Mouse (Mus musculus) heart, embryonic 15.5 days (tissue): ENCODE measurements around the gene Wdfy3. TPM values are rescaled to one million over a fixed set of nuclear protein-coding genes. Genes with fewer than 3 reads are reported as not detected.

Experiments used
- ATAC-seq: fragments of 200-750 bp; cut with Nextera tagmentation; replicated peaks from 2 replicates; pipeline ENCODE4 v1.8.0; 2017; ENCODE audit warnings: low read depth, moderate TSS enrichment; ENCODE audit not compliant: insufficient number of reproducible peaks, insufficient read depth, low FRiP score
- H3K27ac ChIP-seq: fragments of 300-500 bp; sonication (generic); 2 replicates; pipeline ENCODE4 v1.5.1; 2015; ENCODE audit warnings: mild to moderate bottlenecking, inconsistent platforms
- H3K27me3 ChIP-seq: fragments of 300-500 bp; sonication (generic); 2 replicates; pipeline ENCODE4 v1.6.1; 2015; ENCODE audit warnings: inconsistent platforms
- H3K36me3 ChIP-seq: fragments of 300-500 bp; sonication (generic); 2 replicates; pipeline ENCODE4 v1.6.1; 2015; ENCODE audit warnings: mild to moderate bottlenecking, inconsistent platforms
- H3K4me1 ChIP-seq: fragments of 300-500 bp; sonication (generic); replicated peaks from 2 replicates; pipeline ENCODE4 v1.6.1; 2015; ENCODE audit warnings: inconsistent platforms
- H3K4me2 ChIP-seq: fragments of 300-500 bp; sonication (generic); 2 replicates; pipeline ENCODE4 v1.6.1; 2015; ENCODE audit warnings: inconsistent platforms, mild to moderate bottlenecking, moderate library complexity
- H3K4me3 ChIP-seq: fragments of 300-500 bp; sonication (generic); 2 replicates; pipeline ENCODE4 v1.5.1; 2015; ENCODE audit warnings: mild to moderate bottlenecking, inconsistent platforms
- H3K9ac ChIP-seq: fragments of 300-500 bp; sonication (generic); 2 replicates; pipeline ENCODE4 v1.6.1; 2015; ENCODE audit warnings: mild to moderate bottlenecking, inconsistent platforms
- H3K9me3 ChIP-seq: fragments of 300-500 bp; sonication (generic); replicated peaks from 2 replicates; pipeline ENCODE4 v1.6.1; 2016; ENCODE audit warnings: inconsistent platforms
- WGBS: fragments of 180-500 bp; shearing (Covaris S2); methylation state at CpG from one replicate; pipeline ENCODE4 v1.1.7; 2015; ENCODE audit warnings: mixed read lengths; 5-methylcytosine and 5-hydroxymethylcytosine counted together
- polyA plus RNA-seq: library from polyadenylated mRNA; unstranded; fragments of >200 nt; fragmentation: Nextera tagmentation; extraction: Ambion mirVana; gene quantifications from 2 replicates; pipeline ENCODE4 v1.2.1, GENCODE M21; 2015

The Wdfy3 gene
- polyA plus RNA-seq, 1 experiment from 2014 or later = 8.7 TPM

DNA sequence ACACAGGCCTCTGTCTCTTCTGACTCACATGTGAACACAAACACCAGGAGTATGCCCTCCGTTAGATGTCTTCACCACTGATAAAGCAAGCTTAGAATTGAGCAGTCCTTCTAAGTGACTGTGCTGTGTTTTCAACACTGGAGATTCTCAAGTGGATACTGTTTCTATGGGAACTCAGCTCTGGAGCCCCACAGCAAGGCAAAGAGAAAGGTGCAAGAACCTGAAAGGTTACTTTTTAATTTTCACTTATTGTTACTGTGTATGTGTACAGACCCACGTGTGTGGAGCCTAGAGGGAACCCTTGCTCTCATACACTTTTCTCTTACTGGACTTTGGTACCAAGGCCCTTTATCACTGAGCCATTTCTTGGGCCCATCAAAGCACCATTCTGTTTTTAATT lies 203.0 kb downstream of the Wdfy3 start:
- 71% methylated on average over 2 of the region's 2 CpGs for WGBS

DNA sequence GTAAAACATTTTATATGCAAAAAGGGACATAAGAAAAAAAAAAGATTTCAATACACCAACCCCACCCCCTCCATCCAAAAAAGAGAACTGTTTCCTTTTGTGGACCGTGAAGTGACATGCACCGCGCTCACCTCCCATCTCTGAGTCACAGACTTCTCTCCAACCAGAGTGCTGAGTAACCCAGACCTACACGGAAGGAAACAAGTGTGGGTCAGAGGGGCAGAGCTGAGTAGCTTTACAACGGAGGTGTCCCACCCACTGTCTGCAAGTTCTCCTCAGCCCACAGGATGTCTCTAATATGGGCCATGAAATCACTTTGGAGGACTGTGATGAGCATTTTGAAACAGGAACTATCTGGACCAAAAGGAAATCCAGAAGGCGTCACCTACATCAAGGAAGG lies 205.8 kb downstream of the Wdfy3 start:
- no peak for ATAC-seq
- no peak overlapping the region for H3K27ac ChIP-seq
- peaks cover 83% of the 10 kb centered on the region for H3K36me3 ChIP-seq
- no peak overlapping the region for H3K4me3 ChIP-seq
- H3K9me3 ChIP-seq = no peaks in the 10 kb centered on the region
- H3K27me3 ChIP-seq = no peaks in the 10 kb centered on the region
- no peak overlapping the region for H3K9ac ChIP-seq
- H3K4me2 ChIP-seq = no peak overlapping the region
- H3K4me1 ChIP-seq = no peaks in the 10 kb centered on the region
- 85% methylated on average over 6 of the region's 6 CpGs for WGBS

More for the DNA sequence above, 203.0 kb downstream of the Wdfy3 start:
- Histone ChIP-seq H3K27me3 (no peaks in the 10 kb centered on the region), H3K27ac (no peak overlapping the region), H3K36me3 (peaks cover 85% of the 10 kb centered on the region), H3K4me2 (no peak overlapping the region), H3K4me1 (no peaks in the 10 kb centered on the region), H3K4me3 (no peak overlapping the region), H3K9ac (no peak overlapping the region), H3K9me3 (no peaks in the 10 kb centered on the region)
- no peak for ATAC-seq

DNA sequence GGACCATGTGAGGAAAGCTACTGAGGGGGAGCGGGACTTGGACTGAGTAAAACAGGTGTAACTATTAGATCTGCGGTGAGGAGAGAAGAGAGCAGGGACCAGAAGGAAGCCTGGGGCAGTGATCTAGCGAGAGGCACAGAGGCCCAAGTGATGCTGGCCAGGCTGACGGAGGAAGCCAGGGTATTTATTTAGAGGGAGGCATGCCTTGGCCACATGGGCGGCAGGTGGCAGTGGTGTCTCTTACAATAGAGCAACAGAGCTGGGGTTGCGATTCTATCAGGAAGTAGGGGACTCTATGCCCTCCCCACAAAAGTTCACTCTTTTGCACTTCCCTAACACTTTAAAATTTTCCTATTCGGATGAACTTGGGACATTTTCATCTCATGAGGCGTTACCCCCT lies 207.1 kb downstream of the Wdfy3 start:
- Histone ChIP-seq H3K4me3 (no peak overlapping the region), H3K27ac (no peak overlapping the region), H3K9ac (no peak overlapping the region), H3K27me3 (no peaks in the 10 kb centered on the region), H3K36me3 (peaks cover 85% of the 10 kb centered on the region), H3K4me2 (no peak overlapping the region), H3K9me3 (no peaks in the 10 kb centered on the region), H3K4me1 (no peaks in the 10 kb centered on the region)
- ATAC-seq = no peak
- WGBS = 89% methylated on average over 8 of the region's 8 CpGs

DNA sequence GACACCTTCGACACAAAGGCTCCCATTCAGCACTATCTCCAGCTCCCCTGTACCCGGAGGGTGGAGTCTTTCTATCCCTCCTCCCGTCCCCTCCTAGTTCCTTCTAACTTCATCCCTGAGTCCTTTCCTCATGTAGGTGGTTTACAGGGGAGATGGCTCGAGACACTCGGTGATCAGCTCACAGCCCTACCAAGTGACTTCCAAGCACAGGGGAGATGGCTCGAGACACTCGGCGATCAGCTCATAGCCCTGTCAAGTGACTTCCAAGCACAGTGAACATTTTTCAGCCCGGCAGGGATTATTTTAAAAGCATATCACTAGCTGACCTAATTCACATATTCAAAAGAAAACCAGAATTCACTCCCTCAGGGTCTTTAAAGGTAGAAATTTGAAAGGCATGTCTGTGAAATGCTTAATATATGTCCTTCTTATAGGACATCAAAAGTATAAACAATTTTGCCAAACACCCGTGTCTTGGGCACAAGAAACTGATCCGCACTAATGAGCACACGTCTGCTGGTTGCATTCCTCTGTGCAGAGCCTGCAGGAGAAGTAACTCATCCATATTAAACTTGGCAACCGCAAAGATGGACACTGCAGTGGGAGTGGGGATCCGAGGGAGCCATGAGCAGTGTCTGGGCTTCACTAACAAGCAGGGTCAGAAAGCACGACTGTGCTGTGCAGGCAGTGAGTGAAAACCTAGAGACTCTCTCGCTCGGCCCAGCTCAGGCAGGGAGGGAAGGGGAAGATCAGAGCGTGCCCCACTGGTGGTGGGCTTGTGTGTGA lies 207.7 kb downstream of the Wdfy3 start:
- ATAC-seq = no peak
- Histone ChIP-seq H3K4me1 (no peaks in the 10 kb centered on the region), H3K9me3 (no peaks in the 10 kb centered on the region), H3K4me2 (no peak overlapping the region), H3K9ac (no peak overlapping the region), H3K4me3 (no peak overlapping the region), H3K36me3 (peaks cover 85% of the 10 kb centered on the region), H3K27ac (no peak overlapping the region), H3K27me3 (no peaks in the 10 kb centered on the region)
- 86% methylated on average over 18 of the region's 18 CpGs for WGBS

DNA sequence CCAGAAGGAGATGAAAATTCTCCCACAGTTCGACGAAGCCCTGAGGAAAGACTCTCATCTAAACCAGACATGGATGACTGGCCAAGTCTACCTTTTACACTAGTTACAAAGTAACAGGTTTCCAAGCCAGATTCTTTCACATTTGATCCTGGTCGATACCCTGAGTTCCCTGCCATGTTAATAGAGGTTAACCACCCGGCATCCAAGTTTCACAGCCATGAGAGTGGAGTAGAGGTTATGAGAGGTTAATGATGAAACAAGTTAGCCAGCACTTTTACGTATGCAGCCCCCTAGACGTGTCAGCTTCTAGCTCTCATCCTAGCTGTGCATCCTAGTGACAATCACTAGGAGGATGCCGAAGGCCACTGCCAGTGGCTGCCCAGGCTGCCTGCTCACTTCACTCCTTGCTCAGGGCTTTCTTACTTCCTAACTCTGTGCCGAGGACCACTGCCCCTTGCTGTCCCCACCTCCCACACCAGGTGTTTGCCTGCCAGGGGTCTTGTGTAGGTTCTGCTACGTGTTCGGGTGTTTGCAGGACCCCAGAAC lies 210.8 kb downstream of the Wdfy3 start:
- H3K4me2 ChIP-seq = no peak overlapping the region
- no peak overlapping the region for H3K27ac ChIP-seq
- H3K4me3 ChIP-seq = no peak overlapping the region
- no peak for ATAC-seq
- 92% methylated on average over 10 of the region's 10 CpGs for WGBS
- H3K9me3 ChIP-seq = no peaks in the 10 kb centered on the region
- no peak overlapping the region for H3K9ac ChIP-seq
- H3K27me3 ChIP-seq = no peaks in the 10 kb centered on the region
- peaks cover 86% of the 10 kb centered on the region for H3K36me3 ChIP-seq
- no peaks in the 10 kb centered on the region for H3K4me1 ChIP-seq

DNA sequence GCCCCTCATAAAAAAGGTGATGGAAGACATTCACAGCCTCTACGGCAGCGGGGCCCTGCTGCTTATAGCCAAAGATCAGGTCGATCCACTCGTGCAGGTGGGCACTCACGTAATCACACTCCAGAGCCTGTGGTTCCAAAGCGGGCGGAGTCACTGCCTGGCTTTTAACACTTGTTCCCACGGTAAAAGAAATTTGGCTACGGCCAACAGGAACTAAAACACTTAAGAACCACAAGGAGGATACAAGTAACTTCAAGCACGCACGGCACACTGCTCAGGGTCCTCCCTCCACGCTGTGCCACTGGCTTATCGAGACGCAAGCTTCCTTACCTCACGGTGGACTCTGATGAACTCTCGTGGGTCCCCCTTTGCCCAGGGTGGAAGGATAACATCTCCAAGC lies 214.2 kb downstream of the Wdfy3 start:
- Histone ChIP-seq H3K4me2 (no peak overlapping the region), H3K4me3 (no peak overlapping the region), H3K27ac (no peak overlapping the region), H3K36me3 (peaks cover 85% of the 10 kb centered on the region), H3K9me3 (no peaks in the 10 kb centered on the region), H3K9ac (no peak overlapping the region), H3K4me1 (no peaks in the 10 kb centered on the region), H3K27me3 (no peaks in the 10 kb centered on the region)
- ATAC-seq = no peak
- 92% methylated on average over 16 of the region's 16 CpGs for WGBS

DNA sequence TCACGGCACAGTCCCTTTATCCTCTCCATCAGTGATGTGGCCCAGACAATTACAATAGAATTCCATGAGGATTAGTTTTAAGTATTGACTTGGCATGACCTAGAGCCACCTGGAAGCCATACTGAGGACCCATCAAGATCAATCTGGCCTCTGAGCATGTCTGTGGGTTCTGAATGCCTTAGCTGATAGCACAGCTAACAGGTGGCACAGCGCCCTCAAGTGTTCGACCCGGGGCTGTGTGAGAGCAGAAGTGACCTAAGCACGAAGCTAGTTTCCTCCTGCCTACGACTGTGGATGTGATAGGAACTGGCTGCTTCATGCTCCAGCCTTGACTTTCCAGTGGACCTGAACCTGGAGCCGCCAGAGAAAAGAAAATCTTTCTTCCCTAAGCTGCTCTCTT lies 215.1 kb downstream of the Wdfy3 start:
- no peaks in the 10 kb centered on the region for H3K27me3 ChIP-seq
- 86% methylated on average over 7 of the region's 7 CpGs for WGBS
- H3K36me3 ChIP-seq = peaks cover 87% of the 10 kb centered on the region

DNA sequence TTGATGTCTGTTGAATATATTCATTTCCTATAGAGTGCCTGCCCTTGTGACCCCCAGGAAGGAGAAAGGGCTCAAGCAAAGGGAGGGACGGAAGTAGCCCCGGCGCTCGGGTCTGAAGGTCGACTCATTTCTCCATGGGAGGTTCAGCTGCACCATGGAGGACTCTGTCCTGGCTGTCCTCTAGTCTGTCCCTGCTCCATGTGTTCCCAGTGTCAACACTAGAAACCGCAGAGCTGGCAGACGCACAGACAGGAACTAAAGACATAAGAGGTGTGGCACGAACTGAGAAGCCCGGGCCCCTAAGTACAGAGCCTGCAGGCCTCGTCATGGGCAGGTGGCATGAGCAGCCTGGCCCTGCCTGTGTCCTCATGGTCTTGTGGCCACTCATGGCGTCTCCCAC lies 215.6 kb downstream of the Wdfy3 start:
- ATAC-seq = no peak
- Histone ChIP-seq H3K9me3 (no peaks in the 10 kb centered on the region), H3K4me2 (no peak overlapping the region), H3K36me3 (peaks cover 87% of the 10 kb centered on the region), H3K9ac (no peak overlapping the region), H3K4me3 (no peak overlapping the region), H3K4me1 (no peaks in the 10 kb centered on the region), H3K27me3 (no peaks in the 10 kb centered on the region), H3K27ac (no peak overlapping the region)
- WGBS = 90% methylated on average over 11 of the region's 11 CpGs

More for the DNA sequence above, 215.1 kb downstream of the Wdfy3 start:
- H3K4me2 ChIP-seq = no peak overlapping the region
- no peak for ATAC-seq
- no peak overlapping the region for H3K9ac ChIP-seq
- H3K9me3 ChIP-seq = no peaks in the 10 kb centered on the region
- H3K27ac ChIP-seq = no peak overlapping the region
- H3K4me3 ChIP-seq = no peak overlapping the region
- no peaks in the 10 kb centered on the region for H3K4me1 ChIP-seq

DNA sequence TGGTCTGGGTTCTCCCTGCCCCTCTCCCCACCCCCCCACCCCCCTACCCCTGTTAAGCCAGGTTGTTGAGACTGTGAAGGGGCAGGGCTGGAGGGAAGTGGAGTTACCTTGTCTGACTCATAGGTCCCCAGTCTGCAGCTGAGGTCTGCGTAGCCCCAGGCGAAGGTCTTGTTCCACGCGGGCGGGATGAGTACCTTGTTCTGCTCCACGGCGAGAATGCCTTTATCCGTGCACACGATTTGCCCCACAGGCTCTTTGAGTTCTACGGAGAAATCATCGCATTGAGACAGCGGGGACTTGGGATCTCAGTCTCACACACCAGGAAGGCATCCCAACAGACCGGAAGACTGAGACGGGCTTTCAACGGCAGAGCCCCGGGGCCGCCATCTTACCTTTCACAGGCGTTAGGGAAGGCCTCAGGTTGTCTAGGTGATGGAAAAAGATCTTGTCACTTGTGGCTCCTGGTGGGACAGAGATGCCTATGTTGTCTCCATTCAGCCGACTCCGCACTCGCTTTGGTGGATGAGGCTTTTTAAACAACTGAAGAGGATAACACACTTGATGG lies 217.5 kb downstream of the Wdfy3 start:
- 93% methylated on average over 21 of the region's 21 CpGs for WGBS
- ATAC-seq = no peak
- no peaks in the 10 kb centered on the region for H3K4me1 ChIP-seq
- no peaks in the 10 kb centered on the region for H3K27me3 ChIP-seq
- H3K9me3 ChIP-seq = no peaks in the 10 kb centered on the region
- no peak overlapping the region for H3K27ac ChIP-seq
- H3K9ac ChIP-seq = no peak overlapping the region
- peaks cover 88% of the 10 kb centered on the region for H3K36me3 ChIP-seq
- H3K4me3 ChIP-seq = no peak overlapping the region
- no peak overlapping the region for H3K4me2 ChIP-seq

DNA sequence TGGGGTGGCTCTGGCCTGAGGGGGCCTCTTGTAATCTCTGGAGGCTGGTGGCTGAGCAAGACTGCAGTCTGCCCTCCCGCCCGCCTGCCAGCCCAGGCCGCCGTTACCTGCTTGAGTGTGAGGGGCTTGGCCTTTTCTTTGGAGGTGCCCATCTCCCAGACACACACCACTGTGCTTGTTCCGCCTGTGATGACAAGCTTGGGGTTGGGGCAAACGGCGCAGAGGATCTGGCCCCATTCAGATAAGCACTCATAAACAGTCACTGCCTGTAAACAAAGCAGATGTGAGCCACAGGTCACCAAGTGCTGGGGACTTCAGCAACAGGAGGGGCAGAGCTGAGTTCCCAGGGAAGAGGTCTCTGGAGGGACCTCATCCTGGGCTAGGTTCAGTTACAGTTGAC lies 218.6 kb downstream of the Wdfy3 start:
- H3K36me3 ChIP-seq = peaks cover 96% of the 10 kb centered on the region
- 89% methylated on average over 7 of the region's 7 CpGs for WGBS
- ATAC-seq = no peak
- H3K4me1 ChIP-seq = no peaks in the 10 kb centered on the region
- no peak overlapping the region for H3K27ac ChIP-seq
- no peak overlapping the region for H3K4me3 ChIP-seq
- H3K9me3 ChIP-seq = no peaks in the 10 kb centered on the region
- no peaks in the 10 kb centered on the region for H3K27me3 ChIP-seq
- H3K9ac ChIP-seq = no peak overlapping the region
- H3K4me2 ChIP-seq = no peak overlapping the region

DNA sequence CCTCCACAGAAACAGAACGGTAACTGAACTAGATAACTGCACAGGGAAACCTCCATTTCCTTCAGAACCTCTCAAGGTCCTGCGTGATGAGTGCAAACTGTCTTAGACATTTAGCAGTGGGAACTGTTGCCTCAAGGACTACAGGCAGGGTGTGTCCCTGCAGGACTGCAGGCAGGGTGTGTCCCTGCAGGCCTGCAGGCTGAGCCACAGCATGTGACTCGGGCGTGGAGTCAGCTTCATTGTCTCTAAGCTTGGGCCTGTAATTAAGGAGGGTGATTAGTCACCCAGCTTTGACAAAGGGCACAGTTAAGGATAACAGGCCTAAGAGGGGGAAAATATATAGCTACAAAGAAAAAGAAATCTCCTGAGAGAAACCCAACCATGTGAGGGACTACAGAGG lies 222.0 kb downstream of the Wdfy3 start:
- Histone ChIP-seq H3K9ac (no peak overlapping the region), H3K4me3 (no peak overlapping the region), H3K9me3 (no peaks in the 10 kb centered on the region), H3K36me3 (peaks cover 97% of the 10 kb centered on the region), H3K4me1 (no peaks in the 10 kb centered on the region), H3K27ac (no peak overlapping the region), H3K4me2 (no peak overlapping the region), H3K27me3 (no peaks in the 10 kb centered on the region)
- WGBS = 81% methylated on average over 4 of the region's 4 CpGs
- no peak for ATAC-seq

DNA sequence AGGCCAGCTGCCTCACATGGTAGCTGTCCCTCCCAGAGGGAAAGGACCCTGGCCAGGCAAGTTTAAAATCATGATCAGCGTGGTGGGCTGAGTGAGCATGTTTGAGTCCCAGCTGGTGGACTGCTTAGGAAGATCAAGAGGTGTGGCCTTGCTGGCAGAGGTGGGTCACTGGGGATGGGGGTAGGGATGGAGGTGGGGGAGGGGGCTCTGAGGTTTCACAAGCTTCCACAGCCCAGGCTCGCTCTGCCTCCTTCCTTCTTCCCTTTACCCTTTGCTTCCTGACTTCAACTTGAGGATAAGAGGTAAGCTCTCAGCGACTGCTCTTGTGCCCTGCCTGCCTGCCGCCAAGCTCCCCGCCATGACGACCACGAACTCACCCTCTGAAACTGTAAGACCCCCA lies 222.4 kb downstream of the Wdfy3 start:
- no peak overlapping the region for H3K4me3 ChIP-seq
- no peaks in the 10 kb centered on the region for H3K9me3 ChIP-seq
- peaks cover 97% of the 10 kb centered on the region for H3K36me3 ChIP-seq
- H3K9ac ChIP-seq = no peak overlapping the region
- 84% methylated on average over 7 of the region's 7 CpGs for WGBS
- no peak overlapping the region for H3K4me2 ChIP-seq
- no peaks in the 10 kb centered on the region for H3K4me1 ChIP-seq
- ATAC-seq = no peak; the same call in 1 of the 2 replicates
- no peaks in the 10 kb centered on the region for H3K27me3 ChIP-seq
- no peak overlapping the region for H3K27ac ChIP-seq
